Mouse (Mus musculus) layer of hippocampus, postnatal 14 days (tissue): Measurements from ENCODE around the gene Tmem110. TPM values are rescaled to one million over a fixed set of nuclear protein-coding genes. Genes with fewer than 3 reads are reported as not detected.

ENCODE experiments used
- DNase-seq, 2 experiments: peaks; one replicate each; pipeline ENCODE4 v3.0.0; 2021 to 2022; ENCODE audit warnings: low spot score in 2 of 2, mixed read lengths in 1 of 2
- long read RNA-seq, 2 experiments: library from polyadenylated mRNA; stranded (forward); transcript quantifications; one replicate each; pipeline ENCODE4 v2.0.0; 2021
- total RNA-seq, 2 experiments: library from RNA; stranded (reverse); gene quantifications; 2 replicates each; pipeline ENCODE4 v1.2.3; 2021

The Tmem110 gene
- total RNA-seq: 10 to 100 TPM; 18.2 to 20.3 TPM
- long read RNA-seq, experiment 1, transcript Tmem110-201 (8 exons, 3,742 nt): major isoform, 8 of 18 reads
- long read RNA-seq, experiment 1, partial matches to known transcripts: 2 of 18 reads
- long read RNA-seq, experiment 1, other reads (novel, unspliced or antisense): 7 of 18 reads
- long read RNA-seq, experiment 2, transcript Tmem110-201 (8 exons, 3,742 nt): major isoform, 9 of 23 reads
- long read RNA-seq, experiment 2, partial matches to known transcripts: 0 of 23 reads
- long read RNA-seq, experiment 2, other reads (novel, unspliced or antisense): 8 of 23 reads

GRCm38 (mm10) chr14:30825476-30826131, at the start of gene Tmem110:
TSS of gene Tmem110 (plus strand) at chr14:30825590.
- peak; percentile 84 to 87 for DNase-seq

- no peak for DNase-seq
These were observed 40.8 kb upstream of the Tmem110 start for GRCm38 (mm10) chr14:30784614-30785013.

- no peak for DNase-seq
These were observed 35.9 kb upstream of the Tmem110 start for GRCm38 (mm10) chr14:30789471-30789870.

- no peak for DNase-seq
These were observed 32.5 kb upstream of the Tmem110 start for GRCm38 (mm10) chr14:30792871-30793270.

GRCm38 (mm10) chr14:30801756-30802155, 23.6 kb upstream of the Tmem110 start:
- DNase-seq: no peak

- DNase-seq: no peak
These were observed 4.3 kb upstream of the Tmem110 start for GRCm38 (mm10) chr14:30821136-30821535.

- no peak for DNase-seq
These were observed 864 bp upstream of the Tmem110 start for GRCm38 (mm10) chr14:30824456-30824995.

GRCm38 (mm10) chr14:30825021-30825475, 342 bp upstream of the Tmem110 start:
- DNase-seq: no peak

- DNase-seq: no peak
These were observed 1.1 kb downstream of the Tmem110 start for GRCm38 (mm10) chr14:30826174-30827140.

GRCm38 (mm10) chr14:30827480-30827879, 2.1 kb downstream of the Tmem110 start:
- no peak for DNase-seq

GRCm38 (mm10) chr14:30828077-30828476, 2.7 kb downstream of the Tmem110 start:
- DNase-seq: no peak

GRCm38 (mm10) chr14:30828635-30829460, 3.5 kb downstream of the Tmem110 start:
- peak in 1 of 2 experiments; percentile 22 for DNase-seq

GRCm38 (mm10) chr14:30837416-30837996, 12.1 kb downstream of the Tmem110 start:
- DNase-seq: no peak

- DNase-seq: no peak
These were observed 18.3 kb downstream of the Tmem110 start for GRCm38 (mm10) chr14:30843701-30844100.

GRCm38 (mm10) chr14:30850504-30850903, 25.1 kb downstream of the Tmem110 start:
- no peak for DNase-seq

GRCm38 (mm10) chr14:30852325-30852724, 26.9 kb downstream of the Tmem110 start:
- DNase-seq: no peak

- DNase-seq: no peak
These were observed 29.9 kb downstream of the Tmem110 start for GRCm38 (mm10) chr14:30855316-30855715.

GRCm38 (mm10) chr14:30856885-30857507, 31.6 kb downstream of the Tmem110 start:
- no peak for DNase-seq

GRCm38 (mm10) chr14:30857990-30858389, 32.6 kb downstream of the Tmem110 start:
- no peak for DNase-seq
